Mouse (Mus musculus): ENCODE measurements around the gene Vmn1r128. TPM values are rescaled to one million over a fixed set of nuclear protein-coding genes. Genes with fewer than 3 reads are reported as not detected.
"Not testable (repeated sequence)": the region's sequence is repeated elsewhere in the genome, so short reads cannot be mapped to it uniquely, and the experiment has no call there.

The Vmn1r128 gene
- polyA plus RNA-seq (2014; fragmentation: Nextera tagmentation; extraction: Ambion mirVana), result not detected in 2 replicates

DNA sequence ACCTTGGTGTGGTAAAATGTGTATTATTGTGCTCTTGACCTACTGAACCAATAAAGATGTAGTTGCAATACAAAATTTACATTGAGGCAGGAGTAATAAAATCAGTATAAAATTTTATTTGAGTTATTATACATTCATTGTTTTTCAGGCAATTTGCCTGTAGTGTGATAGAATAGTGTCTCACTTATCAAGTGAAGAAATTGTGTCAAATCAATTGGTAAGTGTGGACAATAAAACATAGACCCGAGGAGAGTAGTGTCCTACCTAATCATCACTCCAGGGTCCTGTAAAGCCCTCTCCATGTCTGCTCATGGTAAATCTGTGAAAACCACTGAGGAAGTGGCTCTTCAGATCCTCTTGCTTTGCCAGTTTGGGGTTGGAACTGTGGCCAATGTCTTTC lies at the start of gene Vmn1r128:
Vmn1r128 (plus strand) TSS at position 301 of the 400 bp plus-strand sequence.
- 58% methylated on average over 1 of the region's 1 CpGs for WGBS
- ATAC-seq (replicated peaks; ENCODE audit: low FRiP score); H3K4me3 ChIP-seq (ENCODE audit: low read depth, low read length): not testable (repeated sequence)

GRCm38 (mm10) chr7:21301367-21301766 lies 47.8 kb upstream of the Vmn1r128 start, which contains the start of gene Vmn1r126:
Gene Vmn1r126, minus strand, starts transcription at chr7:21301467.
- H3K9me3 ChIP-seq (ENCODE audit: control insufficient read depth, low read length); H3K9ac ChIP-seq (ENCODE audit: low read depth, low read length); DNase-seq (ENCODE audit: low spot score); ATAC-seq (replicated peaks; ENCODE audit: low FRiP score); H3K4me2 ChIP-seq; H3K4me3 ChIP-seq (ENCODE audit: low read depth, low read length); H3K27me3 ChIP-seq (replicated peaks; ENCODE audit: control insufficient read depth, insufficient read depth, low read length); H3K36me3 ChIP-seq (ENCODE audit: control insufficient read depth, insufficient read depth, low read length); H3K27ac ChIP-seq (ENCODE audit: low read depth, low read length); H3K4me1 ChIP-seq (replicated peaks; ENCODE audit: control insufficient read depth, insufficient read depth, low read length): not testable (repeated sequence)
- WGBS, result no CpG with 5 or more reads among the region's 5 CpGs

More for the DNA sequence above, at the start of gene Vmn1r128:
- not testable (repeated sequence) for H3K27me3 ChIP-seq (replicated peaks; ENCODE audit: control insufficient read depth, insufficient read depth, low read length); H3K9ac ChIP-seq (ENCODE audit: low read depth, low read length); H3K4me2 ChIP-seq; H3K4me1 ChIP-seq (replicated peaks; ENCODE audit: control insufficient read depth, insufficient read depth, low read length); H3K27ac ChIP-seq (ENCODE audit: low read depth, low read length); DNase-seq (ENCODE audit: low spot score); H3K36me3 ChIP-seq (ENCODE audit: control insufficient read depth, insufficient read depth, low read length); H3K9me3 ChIP-seq (ENCODE audit: control insufficient read depth, low read length)

- not testable (repeated sequence) for ATAC-seq (replicated peaks; ENCODE audit: low FRiP score)
- no CpG with 5 or more reads among the region's 3 CpGs for WGBS
Observed at GRCm38 (mm10) chr7:21319761-21320160, 29.4 kb upstream of the Vmn1r128 start, which contains the start of gene Vmn1r127. Gene Vmn1r127, minus strand, starts transcription at chr7:21319861.

GRCm38 (mm10) chr7:21361191-21361590 lies 12.0 kb downstream of the Vmn1r128 start, which contains the start of gene Vmn1r129:
Gene Vmn1r129, minus strand, starts transcription at chr7:21361291.
- H3K4me2 ChIP-seq; H3K27me3 ChIP-seq (replicated peaks; ENCODE audit: control insufficient read depth, insufficient read depth, low read length); H3K27ac ChIP-seq (ENCODE audit: low read depth, low read length); ATAC-seq (replicated peaks; ENCODE audit: low FRiP score); H3K4me1 ChIP-seq (replicated peaks; ENCODE audit: control insufficient read depth, insufficient read depth, low read length); DNase-seq (ENCODE audit: low spot score); H3K4me3 ChIP-seq (ENCODE audit: low read depth, low read length); H3K9ac ChIP-seq (ENCODE audit: low read depth, low read length); H3K36me3 ChIP-seq (ENCODE audit: control insufficient read depth, insufficient read depth, low read length); H3K9me3 ChIP-seq (ENCODE audit: control insufficient read depth, low read length): not testable (repeated sequence)
- whole genome bisulfite sequencing, result no CpG with 5 or more reads among the region's 1 CpGs

More at GRCm38 (mm10) chr7:21319761-21320160, 29.4 kb upstream of the Vmn1r128 start, which contains the start of gene Vmn1r127:
- DNase-seq (ENCODE audit: low spot score); H3K27me3 ChIP-seq (replicated peaks; ENCODE audit: control insufficient read depth, insufficient read depth, low read length); H3K4me1 ChIP-seq (replicated peaks; ENCODE audit: control insufficient read depth, insufficient read depth, low read length); H3K4me2 ChIP-seq; H3K9me3 ChIP-seq (ENCODE audit: control insufficient read depth, low read length); H3K36me3 ChIP-seq (ENCODE audit: control insufficient read depth, insufficient read depth, low read length); H3K27ac ChIP-seq (ENCODE audit: low read depth, low read length); H3K9ac ChIP-seq (ENCODE audit: low read depth, low read length); H3K4me3 ChIP-seq (ENCODE audit: low read depth, low read length): not testable (repeated sequence)

Other genes with a start within 250 kb of the Vmn1r128 start
- not detected in 2 replicates for gene Vmn1r122, start 215.2 kb upstream of the Vmn1r128 start, polyA plus RNA-seq (2014; fragmentation: Nextera tagmentation; extraction: Ambion mirVana)
- gene Vmn1r123, start 187.2 kb upstream of the Vmn1r128 start, polyA plus RNA-seq (2014; fragmentation: Nextera tagmentation; extraction: Ambion mirVana), result not detected in 2 replicates
- gene Gm5157, start 158.9 kb upstream of the Vmn1r128 start, polyA plus RNA-seq (2014; fragmentation: Nextera tagmentation; extraction: Ambion mirVana), result not detected in 2 replicates
- not detected in 2 replicates for gene Vmn1r124, start 88.8 kb upstream of the Vmn1r128 start, polyA plus RNA-seq (2014; fragmentation: Nextera tagmentation; extraction: Ambion mirVana)
- not detected in 2 replicates for gene Vmn1r125, start 77.2 kb upstream of the Vmn1r128 start, polyA plus RNA-seq (2014; fragmentation: Nextera tagmentation; extraction: Ambion mirVana)
- not detected in 2 replicates for gene Vmn1r126, start 47.9 kb upstream of the Vmn1r128 start, polyA plus RNA-seq (2014; fragmentation: Nextera tagmentation; extraction: Ambion mirVana)
- not detected in 2 replicates for gene Vmn1r127, start 29.5 kb upstream of the Vmn1r128 start, polyA plus RNA-seq (2014; fragmentation: Nextera tagmentation; extraction: Ambion mirVana)
- not detected in 2 replicates for gene Vmn1r129, start 11.9 kb downstream of the Vmn1r128 start, polyA plus RNA-seq (2014; fragmentation: Nextera tagmentation; extraction: Ambion mirVana)
- gene Gm6882, start 83.4 kb downstream of the Vmn1r128 start, polyA plus RNA-seq (2014; fragmentation: Nextera tagmentation; extraction: Ambion mirVana), result not detected in 2 replicates
- not detected in 2 replicates for gene Vmn1r130, start 162.4 kb downstream of the Vmn1r128 start, polyA plus RNA-seq (2014; fragmentation: Nextera tagmentation; extraction: Ambion mirVana)
- not detected in 2 replicates for gene Vmn1r131, start 196.7 kb downstream of the Vmn1r128 start, polyA plus RNA-seq (2014; fragmentation: Nextera tagmentation; extraction: Ambion mirVana)